Mouse (Mus musculus): ENCODE results near the gene Ptpn21. TPM values are rescaled to one million over a fixed set of nuclear protein-coding genes. Genes with fewer than 3 reads are reported as not detected.

Gene Ptpn21
- polyA plus RNA-seq, 1 experiment: 10.9 TPM

GRCm38 (mm10) chr12:98712819-98713218 is 24.4 kb downstream of the Ptpn21 start:
- no peaks in the 10 kb centered on the region; the same call in 1 of the 2 replicates for H3K4me1 ChIP-seq (ENCODE audit: control insufficient read depth, insufficient read depth, low read length)
- TF ChIP-seq CTCF (IDR thresholded peaks at IDR 0.05; ENCODE audit: control insufficient read depth, insufficient read depth, insufficient replicate concordance, low read depth, low read length) (no peak), POLR2A (IDR thresholded peaks at IDR 0.05; ENCODE audit: control insufficient read depth, low read depth, low read length) (no peak)
- H3K27ac ChIP-seq (ENCODE audit: control insufficient read depth, insufficient read depth, low read depth, low read length): no peak overlapping the region
- no peak overlapping the region for H3K4me3 ChIP-seq (ENCODE audit: control insufficient read depth, low read depth, low read length)
- H3K27me3 ChIP-seq (ENCODE audit: control insufficient read depth, insufficient read depth, low read length): no peaks in the 10 kb centered on the region
- H3K36me3 ChIP-seq (ENCODE audit: control insufficient read depth, insufficient read depth, low read length): no peaks in the 10 kb centered on the region; the same call in 1 of the 2 replicates

- Histone ChIP-seq H3K27me3 (ENCODE audit: control insufficient read depth, insufficient read depth, low read length) (no peaks in the 10 kb centered on the region), H3K36me3 (ENCODE audit: control insufficient read depth, insufficient read depth, low read length) (no peaks in the 10 kb centered on the region; the same call in 1 of the 2 replicates), H3K4me3 (ENCODE audit: control insufficient read depth, low read depth, low read length) (no peak overlapping the region), H3K4me1 (ENCODE audit: control insufficient read depth, insufficient read depth, low read length) (no peaks in the 10 kb centered on the region), H3K27ac (ENCODE audit: control insufficient read depth, insufficient read depth, low read depth, low read length) (no peak overlapping the region)
- TF ChIP-seq POLR2A (IDR thresholded peaks at IDR 0.05; ENCODE audit: control insufficient read depth, low read depth, low read length) (no peak), CTCF (IDR thresholded peaks at IDR 0.05; ENCODE audit: control insufficient read depth, insufficient read depth, insufficient replicate concordance, low read depth, low read length) (no peak)
Measured at GRCm38 (mm10) chr12:98703961-98704360, 33.2 kb downstream of the Ptpn21 start.

- Histone ChIP-seq H3K36me3 (ENCODE audit: control insufficient read depth, insufficient read depth, low read length) (no peaks in the 10 kb centered on the region; the same call in 1 of the 2 replicates), H3K27me3 (ENCODE audit: control insufficient read depth, insufficient read depth, low read length) (no peaks in the 10 kb centered on the region), H3K27ac (ENCODE audit: control insufficient read depth, insufficient read depth, low read depth, low read length) (no peak overlapping the region), H3K4me1 (ENCODE audit: control insufficient read depth, insufficient read depth, low read length) (no peaks in the 10 kb centered on the region), H3K4me3 (ENCODE audit: control insufficient read depth, low read depth, low read length) (no peak overlapping the region)
- TF ChIP-seq POLR2A (IDR thresholded peaks at IDR 0.05; ENCODE audit: control insufficient read depth, low read depth, low read length): no peak
- no peak for TF ChIP-seq CTCF (IDR thresholded peaks at IDR 0.05; ENCODE audit: control insufficient read depth, insufficient read depth, insufficient replicate concordance, low read depth, low read length)
Measured at GRCm38 (mm10) chr12:98703554-98703953, 33.7 kb downstream of the Ptpn21 start.

- TF ChIP-seq CTCF (IDR thresholded peaks at IDR 0.05; ENCODE audit: control insufficient read depth, insufficient read depth, insufficient replicate concordance, low read depth, low read length): no peak
- TF ChIP-seq POLR2A (IDR thresholded peaks at IDR 0.05; ENCODE audit: control insufficient read depth, low read depth, low read length): no peak
- H3K4me1 ChIP-seq (ENCODE audit: control insufficient read depth, insufficient read depth, low read length): no peaks in the 10 kb centered on the region
- H3K27me3 ChIP-seq (ENCODE audit: control insufficient read depth, insufficient read depth, low read length): no peaks in the 10 kb centered on the region
- H3K36me3 ChIP-seq (ENCODE audit: control insufficient read depth, insufficient read depth, low read length): no peaks in the 10 kb centered on the region; the same call in 1 of the 2 replicates
- no peak overlapping the region for H3K27ac ChIP-seq (ENCODE audit: control insufficient read depth, insufficient read depth, low read depth, low read length)
- no peak overlapping the region for H3K4me3 ChIP-seq (ENCODE audit: control insufficient read depth, low read depth, low read length)
Measured at GRCm38 (mm10) chr12:98701564-98701963, 35.6 kb downstream of the Ptpn21 start.

- Histone ChIP-seq H3K27ac (ENCODE audit: control insufficient read depth, insufficient read depth, low read depth, low read length) (no peak overlapping the region), H3K4me3 (ENCODE audit: control insufficient read depth, low read depth, low read length) (no peak overlapping the region), H3K36me3 (ENCODE audit: control insufficient read depth, insufficient read depth, low read length) (no peaks in the 10 kb centered on the region), H3K27me3 (ENCODE audit: control insufficient read depth, insufficient read depth, low read length) (no peaks in the 10 kb centered on the region), H3K4me1 (ENCODE audit: control insufficient read depth, insufficient read depth, low read length) (no peaks in the 10 kb centered on the region)
- TF ChIP-seq CTCF (IDR thresholded peaks at IDR 0.05; ENCODE audit: control insufficient read depth, insufficient read depth, insufficient replicate concordance, low read depth, low read length): no peak
- TF ChIP-seq POLR2A (IDR thresholded peaks at IDR 0.05; ENCODE audit: control insufficient read depth, low read depth, low read length): no peak
Measured at GRCm38 (mm10) chr12:98697202-98697601, 40.0 kb downstream of the Ptpn21 start.

- H3K27ac ChIP-seq (ENCODE audit: control insufficient read depth, insufficient read depth, low read depth, low read length): no peak overlapping the region
- no peaks in the 10 kb centered on the region for H3K27me3 ChIP-seq (ENCODE audit: control insufficient read depth, insufficient read depth, low read length)
- no peak overlapping the region for H3K4me3 ChIP-seq (ENCODE audit: control insufficient read depth, low read depth, low read length)
- H3K36me3 ChIP-seq (ENCODE audit: control insufficient read depth, insufficient read depth, low read length): no peaks in the 10 kb centered on the region
- TF ChIP-seq POLR2A (IDR thresholded peaks at IDR 0.05; ENCODE audit: control insufficient read depth, low read depth, low read length): no peak
- TF ChIP-seq CTCF (IDR thresholded peaks at IDR 0.05; ENCODE audit: control insufficient read depth, insufficient read depth, insufficient replicate concordance, low read depth, low read length): no peak
- peaks cover 4% of the 10 kb centered on the region for H3K4me1 ChIP-seq (ENCODE audit: control insufficient read depth, insufficient read depth, low read length)
Measured at GRCm38 (mm10) chr12:98690230-98690629, 47.0 kb downstream of the Ptpn21 start.

GRCm38 (mm10) chr12:98683574-98683973 is 53.6 kb downstream of the Ptpn21 start:
- Histone ChIP-seq H3K4me1 (ENCODE audit: control insufficient read depth, insufficient read depth, low read length) (peaks cover 2% of the 10 kb centered on the region), H3K36me3 (ENCODE audit: control insufficient read depth, insufficient read depth, low read length) (peaks cover 1% of the 10 kb centered on the region; the same call in 1 of the 2 replicates), H3K27me3 (ENCODE audit: control insufficient read depth, insufficient read depth, low read length) (no peaks in the 10 kb centered on the region), H3K27ac (ENCODE audit: control insufficient read depth, insufficient read depth, low read depth, low read length) (peak overlapping the region; percentile 59), H3K4me3 (ENCODE audit: control insufficient read depth, low read depth, low read length) (no peak overlapping the region)
- TF ChIP-seq CTCF (IDR thresholded peaks at IDR 0.05; ENCODE audit: control insufficient read depth, insufficient read depth, insufficient replicate concordance, low read depth, low read length) (no peak), POLR2A (IDR thresholded peaks at IDR 0.05; ENCODE audit: control insufficient read depth, low read depth, low read length) (no peak)
